Mouse (Mus musculus): ENCODE data around the gene Pld5.

Pld5 gene

DNA sequence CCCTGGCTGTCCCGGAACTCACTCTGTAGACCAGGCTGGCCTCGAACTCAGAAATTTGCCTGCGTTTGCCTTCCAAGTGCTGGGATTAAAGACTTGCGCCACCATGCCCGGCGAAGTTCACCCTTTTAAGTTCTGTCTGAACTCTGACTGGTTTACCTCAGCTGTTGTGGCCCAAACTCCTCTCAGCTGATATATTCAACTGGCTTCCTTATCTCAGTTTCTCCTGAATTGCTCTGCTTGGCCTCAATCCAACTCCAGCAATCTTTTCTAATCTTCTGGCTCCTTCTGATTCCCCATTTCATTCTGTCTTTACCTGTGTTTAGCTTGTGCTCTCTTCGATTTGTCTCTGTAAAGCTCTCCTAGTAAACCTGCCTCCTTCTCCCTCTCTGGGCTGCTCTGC, 331.9 kb downstream of the Pld5 start:
- no peak for DNase-seq

DNA sequence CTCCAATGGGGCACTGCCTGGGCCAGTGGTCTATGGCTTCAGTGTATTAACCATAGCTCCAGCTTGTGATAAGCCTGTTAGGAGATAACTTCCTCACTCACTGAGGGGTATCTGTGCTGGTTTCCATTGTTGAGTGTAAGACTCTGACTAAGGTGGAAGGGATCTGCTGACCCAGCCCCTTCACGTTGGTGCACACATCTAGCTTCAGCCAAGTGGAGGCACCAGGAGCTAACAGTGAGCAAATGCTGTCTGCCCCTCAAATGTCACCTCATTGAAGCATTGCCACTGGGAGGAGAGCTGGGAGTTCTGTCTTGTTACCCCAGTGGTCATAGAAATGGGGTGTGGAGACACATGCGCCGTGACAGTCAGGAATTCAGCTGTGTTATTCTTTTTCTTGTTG, 336.4 kb downstream of the Pld5 start:
- no peak for DNase-seq

DNA sequence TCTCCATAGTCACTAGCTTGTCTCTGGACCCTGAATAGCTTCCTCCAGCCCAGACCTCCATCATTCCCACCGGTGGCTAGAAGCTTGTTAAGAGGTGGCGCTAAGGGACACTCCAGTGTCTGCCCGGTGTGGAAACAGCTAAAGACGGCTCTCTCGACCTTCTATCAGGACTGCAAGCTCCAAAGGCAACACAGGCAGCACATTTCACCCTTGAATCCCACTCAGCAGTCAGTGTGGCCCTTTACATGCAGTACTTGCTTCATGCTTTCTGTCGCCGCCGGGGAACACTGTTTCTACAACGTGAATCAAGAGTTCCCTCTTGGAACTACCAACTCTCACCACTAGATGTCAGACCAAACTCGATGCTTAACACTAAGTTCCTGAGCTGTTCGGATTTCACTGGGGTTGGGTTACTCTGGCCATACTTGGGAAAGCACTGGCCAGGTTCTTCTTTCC, 338.8 kb downstream of the Pld5 start:
- DNase-seq: peak; percentile 70

DNA sequence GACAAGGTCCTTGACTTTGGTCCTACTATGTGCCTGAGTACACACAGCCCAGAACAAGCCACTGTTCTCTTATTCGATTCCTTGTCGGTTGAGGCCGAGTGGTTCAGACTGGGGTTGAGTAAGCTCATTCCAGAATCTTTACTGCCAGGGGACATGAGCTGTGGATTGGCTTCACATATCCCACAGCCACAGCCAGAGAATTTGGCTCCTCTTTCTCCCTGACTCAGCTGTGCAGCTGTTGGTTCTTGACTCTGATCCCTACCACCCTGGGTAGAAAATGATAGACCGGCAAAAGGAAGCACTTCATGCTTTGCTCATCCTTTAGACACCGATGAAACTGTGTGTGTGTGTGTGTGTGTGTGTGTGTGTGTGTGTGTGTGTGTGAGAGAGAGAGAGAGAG, 343.7 kb downstream of the Pld5 start:
- no peak for DNase-seq

DNA sequence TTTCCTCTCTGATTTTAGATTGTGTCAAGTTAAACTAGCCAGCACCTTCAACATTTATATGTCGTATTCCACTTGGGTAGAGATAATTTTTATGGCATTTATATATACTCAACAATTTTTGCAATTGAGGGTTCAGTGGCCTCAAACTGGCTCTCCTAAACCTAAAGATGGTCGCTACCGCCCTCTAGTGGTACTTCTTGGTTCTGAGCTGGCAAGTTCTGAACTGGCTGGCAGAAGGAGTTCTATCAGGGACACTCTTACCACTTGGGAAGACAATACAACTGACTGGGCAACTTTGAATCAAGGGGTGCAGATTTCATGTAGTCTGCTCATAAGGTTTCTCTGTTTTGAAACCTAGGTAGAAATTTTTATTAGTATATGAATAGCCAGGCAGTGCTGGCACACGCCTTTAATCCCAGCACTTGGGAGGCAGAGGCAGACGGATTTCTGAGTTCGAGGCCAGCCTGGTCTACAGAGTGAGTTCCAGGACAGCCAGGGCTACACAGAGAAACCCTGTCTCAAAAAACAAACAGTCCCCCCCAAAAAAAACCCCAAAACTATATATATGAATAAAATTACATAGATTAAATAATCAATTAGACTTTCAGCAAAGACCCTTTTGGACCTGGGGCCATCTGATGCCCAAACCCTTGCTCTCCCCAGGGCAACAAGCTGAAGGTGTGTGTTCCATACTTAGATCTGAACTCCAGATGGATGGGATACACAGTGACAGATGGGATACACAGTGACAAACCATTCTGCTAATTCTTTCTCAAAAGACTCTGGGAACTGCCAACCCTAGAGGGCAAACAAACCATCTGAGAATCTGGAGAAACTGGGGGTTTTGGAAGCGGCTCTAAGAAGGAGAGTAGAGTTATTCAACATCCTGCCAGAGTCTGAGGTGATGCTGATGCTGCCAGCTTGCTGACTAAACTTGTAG, 351.0 kb downstream of the Pld5 start:
- DNase-seq: peak; percentile 43

DNA sequence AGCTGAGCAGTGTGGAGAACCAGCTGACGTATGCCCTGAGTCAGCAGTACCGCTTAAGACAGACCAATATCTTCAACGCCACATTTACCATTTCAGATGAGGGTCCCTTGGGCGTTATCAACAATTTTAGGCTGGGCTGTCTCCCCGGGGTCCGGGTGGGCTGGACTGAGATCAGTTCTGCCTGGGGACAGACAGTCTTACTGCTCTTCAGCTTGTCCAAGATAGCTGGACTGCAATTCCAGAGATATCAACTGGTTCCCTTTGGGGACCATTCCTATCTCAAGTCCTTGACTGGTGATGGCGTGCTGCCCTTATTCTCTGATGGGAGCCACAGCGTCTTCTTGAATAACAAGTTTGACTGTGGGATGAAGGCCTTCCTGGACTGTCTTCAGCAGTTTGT, 354.0 kb downstream of the Pld5 start:
- DNase-seq: no peak

DNA sequence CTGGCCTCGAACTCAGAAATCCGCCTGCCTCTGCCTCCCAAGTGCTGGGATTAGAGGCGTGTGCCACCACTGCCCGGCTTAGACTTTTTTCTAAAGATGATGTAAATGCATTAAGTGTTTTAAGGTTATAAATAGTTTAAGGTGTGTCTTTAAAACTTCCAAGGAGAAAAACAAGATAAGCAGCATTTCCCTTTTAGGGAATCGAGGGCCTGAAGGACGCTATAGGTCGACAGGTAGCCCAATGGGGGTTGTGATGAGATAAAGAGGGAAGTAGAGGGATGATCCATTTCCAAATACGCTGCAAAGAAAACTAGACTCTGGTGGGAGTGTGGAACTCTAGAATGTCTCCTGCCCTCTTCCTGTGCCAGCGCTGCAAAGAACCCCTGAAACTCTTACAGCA, 355.1 kb downstream of the Pld5 start, which contains the start of gene Gm38100:
Gene Gm38100, plus strand, starts transcription at position 301 of the 400 bp plus-strand sequence.
- DNase-seq: no peak

DNA sequence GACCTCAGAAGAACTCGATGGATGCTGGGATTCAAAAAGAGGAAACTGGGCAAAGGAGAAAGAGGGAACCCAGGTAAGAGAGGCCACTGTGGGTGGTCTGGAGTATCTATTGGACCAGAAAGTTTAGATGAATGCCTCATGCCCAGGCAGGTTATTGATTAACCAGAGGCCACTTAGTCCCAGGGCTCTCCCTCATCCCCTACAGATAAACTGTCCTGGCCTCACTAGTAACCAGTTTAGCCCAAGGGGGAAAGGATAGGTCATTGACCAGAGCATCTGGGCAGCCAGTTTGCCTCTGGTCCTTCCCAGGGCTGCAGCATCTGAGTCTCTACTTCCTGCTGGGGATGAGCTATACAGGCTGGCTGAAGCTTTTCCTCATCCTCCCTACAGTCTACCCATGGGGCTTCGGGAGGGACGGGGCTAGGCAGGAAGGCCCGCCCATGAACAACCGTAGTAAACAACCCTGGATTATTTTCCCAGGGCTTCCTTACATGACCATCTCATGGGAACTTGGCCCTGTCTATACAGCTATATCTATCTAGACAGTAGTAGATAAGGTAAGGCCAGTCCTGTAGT, 361.3 kb downstream of the Pld5 start:
- no peak for DNase-seq

Data from cerebellum, adult 11-12 months (tissue).